Mouse (Mus musculus): ENCODE measurements at regions not wholly inside any gene's neighbourhood (a gene's known extent, or its start where the extent isn't known, plus 50 kb on each side); places are given as distances from the start of the nearest gene placed in this dataset.

GRCm38 (mm10) chr12:105092730-105093440 lies 52.9 kb upstream of the Tcl1b2 start:
- DNase-seq (ENCODE audit: low read depth, low spot score), result no peak

GRCm38 (mm10) chr12:105093509-105093908 lies 52.3 kb upstream of the Tcl1b2 start:
- DNase-seq (ENCODE audit: low read depth, low spot score), result peak; percentile 19
